Mouse (Mus musculus) thymus, adult 2 months (tissue): ENCODE results near the gene Bmper. TPM values are rescaled to one million over a fixed set of nuclear protein-coding genes. Genes with fewer than 3 reads are reported as not detected.

Experiments
- DNase-seq: peaks from one replicate; pipeline ENCODE4 v3.0.0; 2021
- H3K27ac ChIP-seq: fragments of 200-500 bp; 2 replicates; pipeline ENCODE4 v1.5.1; 2012; ENCODE audit warnings: low read length, control low read depth; ENCODE audit not compliant: control insufficient read depth, insufficient read depth
- H3K27me3 ChIP-seq: fragments of 200-500 bp; 2 replicates; pipeline ENCODE4 v1.6.1; 2012; ENCODE audit warnings: mild to moderate bottlenecking, low read length, moderate library complexity, mixed read lengths; ENCODE audit not compliant: control insufficient read depth, insufficient read depth
- H3K36me3 ChIP-seq: fragments of 200-500 bp; 2 replicates; pipeline ENCODE4 v1.6.1; 2012; ENCODE audit warnings: mild to moderate bottlenecking, low read length, moderate library complexity; ENCODE audit not compliant: control insufficient read depth, insufficient read depth
- H3K4me1 ChIP-seq: fragments of 200-500 bp; replicated peaks from 2 replicates; pipeline ENCODE4 v1.6.1; 2012; ENCODE audit warnings: low read length; ENCODE audit not compliant: control insufficient read depth, insufficient read depth
- H3K4me3 ChIP-seq: fragments of 200-500 bp; 2 replicates; pipeline ENCODE4 v1.5.1; 2012; ENCODE audit warnings: mild to moderate bottlenecking, low read length, control low read depth, moderate library complexity; ENCODE audit not compliant: control insufficient read depth, insufficient read depth
- CTCF ChIP-seq: fragments of 200-500 bp; IDR thresholded peaks from 2 replicates; pipeline ENCODE4 v1.5.1; 2012; ENCODE audit warnings: mild to moderate bottlenecking, control low read depth, low read length, moderate library complexity, borderline replicate concordance; ENCODE audit not compliant: control insufficient read depth, poor library complexity, insufficient read depth; ENCODE audit errors: extremely low read depth
- POLR2A ChIP-seq: fragments of 200-500 bp; IDR thresholded peaks from 2 replicates; pipeline ENCODE4 v1.6.1; 2012; ENCODE audit warnings: mild to moderate bottlenecking, low read length, control low read depth, moderate library complexity; ENCODE audit not compliant: control insufficient read depth, poor library complexity, insufficient read depth; ENCODE audit errors: extremely low read depth
- WGBS: fragments of 180-500 bp; shearing (Covaris S2); methylation state at CpG from one replicate; pipeline ENCODE4 v1.1.7; 2018; 5-methylcytosine and 5-hydroxymethylcytosine counted together
- polyA plus RNA-seq: library from polyadenylated mRNA; depleted of rRNA; stranded (reverse); fragments of >200 nt; gene quantifications from 2 replicates; pipeline ENCODE4 v1.2.3, GENCODE M21; 2012

The Bmper gene
- polyA plus RNA-seq, 1 experiment: 0.40 TPM

- Histone ChIP-seq H3K4me3 (no peak overlapping the region), H3K4me1 (no peaks in the 10 kb centered on the region), H3K27me3 (no peaks in the 10 kb centered on the region), H3K36me3 (no peaks in the 10 kb centered on the region), H3K27ac (no peak overlapping the region)
- no peak for DNase-seq
- 11% methylated on average over 5 of the region's 5 CpGs for WGBS
- TF ChIP-seq CTCF (no peak), POLR2A (no peak)
Measured at GRCm38 (mm10) chr9:23354201-23354820, 131.4 kb downstream of the Bmper start.

DNA sequence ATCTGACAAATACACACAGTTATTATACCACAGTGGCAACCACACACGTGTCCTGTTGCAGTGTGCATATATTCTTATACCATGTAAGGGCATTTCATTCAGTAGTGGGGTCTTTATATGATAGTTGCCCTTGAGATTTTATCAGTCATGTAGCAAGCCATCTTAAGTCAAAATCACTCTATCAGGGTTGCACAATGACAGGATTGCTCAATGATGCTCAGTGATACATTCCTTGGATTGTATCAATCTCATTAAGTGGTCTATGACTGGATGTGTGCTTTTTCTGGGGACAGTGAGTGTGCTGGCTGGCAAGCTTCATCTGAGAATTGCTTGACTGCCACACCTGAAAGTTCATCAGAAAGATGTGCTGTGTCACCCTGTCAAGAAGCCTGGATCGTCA is 135.2 kb downstream of the Bmper start:
- no peaks in the 10 kb centered on the region for H3K27me3 ChIP-seq
- H3K4me1 ChIP-seq: no peaks in the 10 kb centered on the region
- DNase-seq: no peak
- H3K4me3 ChIP-seq: no peak overlapping the region
- TF ChIP-seq POLR2A: no peak
- TF ChIP-seq CTCF: no peak
- no peak overlapping the region for H3K27ac ChIP-seq
- 96% methylated on average over 2 of the region's 2 CpGs for WGBS
- no peaks in the 10 kb centered on the region for H3K36me3 ChIP-seq

DNA sequence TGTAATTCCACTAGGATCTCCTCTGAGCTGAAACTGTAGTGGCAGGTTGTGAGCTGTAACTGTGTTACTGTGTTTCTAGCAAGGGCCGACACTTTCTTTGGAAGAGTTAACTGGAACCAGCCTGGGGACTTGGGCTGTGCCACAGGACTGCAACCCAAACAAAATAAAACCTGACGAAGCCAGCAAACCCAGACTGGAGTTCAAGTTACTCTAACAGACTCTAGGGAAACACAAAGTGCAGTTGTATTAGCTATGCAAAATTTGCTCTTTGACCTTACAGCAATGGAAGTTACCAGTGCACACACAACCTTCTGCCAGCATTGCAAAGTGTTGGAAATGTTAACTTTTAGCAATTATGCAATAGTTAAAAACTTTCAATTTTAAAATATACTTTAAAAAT is 140.3 kb downstream of the Bmper start:
- Histone ChIP-seq H3K36me3 (no peaks in the 10 kb centered on the region), H3K27ac (no peak overlapping the region), H3K4me3 (no peak overlapping the region), H3K4me1 (no peaks in the 10 kb centered on the region), H3K27me3 (no peaks in the 10 kb centered on the region)
- no peak for TF ChIP-seq POLR2A
- TF ChIP-seq CTCF: no peak
- 94% methylated on average over 2 of the region's 2 CpGs for WGBS
- DNase-seq: no peak

DNA sequence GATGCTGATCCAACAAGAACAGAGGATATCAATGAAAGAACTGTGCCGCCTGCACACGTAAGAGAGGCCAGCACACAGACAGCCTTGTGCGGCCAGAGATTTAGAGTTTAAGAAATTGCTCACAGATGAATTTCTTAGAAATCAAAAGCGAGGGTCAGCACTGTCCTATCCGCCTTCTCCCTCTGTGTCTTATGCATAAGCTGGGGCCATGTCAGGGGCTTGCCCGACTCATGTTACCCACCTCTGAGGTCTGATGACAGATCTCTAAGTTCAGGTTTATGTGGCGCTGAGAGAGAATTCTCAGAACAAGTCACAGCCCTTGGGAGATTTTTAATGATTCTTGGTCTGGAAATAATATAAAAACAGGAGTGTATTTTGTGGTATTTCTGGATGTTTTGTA is 140.7 kb downstream of the Bmper start:
- DNase-seq: no peak
- no peaks in the 10 kb centered on the region for H3K4me1 ChIP-seq
- no peak for TF ChIP-seq POLR2A
- TF ChIP-seq CTCF: no peak
- H3K27ac ChIP-seq: no peak overlapping the region
- H3K27me3 ChIP-seq: no peaks in the 10 kb centered on the region
- no peak overlapping the region for H3K4me3 ChIP-seq
- no peaks in the 10 kb centered on the region for H3K36me3 ChIP-seq
- 94% methylated on average over 7 of the region's 7 CpGs for WGBS

DNA sequence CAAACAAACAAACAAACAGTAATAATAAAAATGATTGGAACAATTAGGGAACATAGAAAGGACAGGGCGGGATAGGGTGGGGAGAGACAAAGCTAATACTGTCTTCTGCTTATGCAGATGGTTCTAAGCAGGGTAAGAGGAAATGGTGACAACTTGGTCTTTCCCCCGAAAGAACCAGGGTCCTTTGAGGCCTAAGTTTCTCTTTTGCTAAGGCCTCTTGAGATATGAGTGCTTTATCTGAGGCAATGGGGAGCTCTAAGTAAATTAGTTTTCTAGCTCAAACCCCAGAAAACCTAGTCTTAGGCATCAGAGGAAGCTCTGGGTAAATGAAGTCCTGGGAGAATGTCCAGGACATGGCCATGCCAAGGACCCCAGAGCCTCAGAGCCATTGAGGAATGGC is 141.2 kb downstream of the Bmper start:
- no peak for TF ChIP-seq POLR2A
- TF ChIP-seq CTCF: no peak
- Histone ChIP-seq H3K4me1 (no peaks in the 10 kb centered on the region), H3K27ac (no peak overlapping the region), H3K27me3 (no peaks in the 10 kb centered on the region), H3K4me3 (no peak overlapping the region), H3K36me3 (no peaks in the 10 kb centered on the region)
- DNase-seq: no peak
- 79% methylated on average over 2 of the region's 2 CpGs for WGBS

DNA sequence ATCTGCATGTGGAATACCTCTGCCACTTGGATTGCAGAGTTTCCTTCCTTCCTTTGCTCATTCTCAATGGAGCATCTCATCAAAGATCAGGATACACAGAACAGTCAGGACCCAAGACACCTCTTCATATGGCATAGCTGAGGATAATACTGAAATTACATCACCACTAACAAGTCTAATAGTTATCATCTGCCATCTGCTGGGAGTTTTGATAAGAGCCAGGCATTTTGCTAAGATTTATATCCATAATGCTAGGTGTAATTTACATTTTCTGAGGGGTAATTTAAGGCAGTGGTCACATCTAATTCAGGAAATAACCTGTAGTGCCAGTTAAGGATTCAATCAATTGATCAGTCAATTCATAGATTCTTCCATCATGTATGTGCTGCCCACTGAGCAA is 145.2 kb downstream of the Bmper start:
- H3K27ac ChIP-seq: no peak overlapping the region
- TF ChIP-seq CTCF (no peak), POLR2A (no peak)
- H3K4me3 ChIP-seq: no peak overlapping the region
- H3K4me1 ChIP-seq: no peaks in the 10 kb centered on the region
- DNase-seq: no peak
- H3K36me3 ChIP-seq: no peaks in the 10 kb centered on the region
- H3K27me3 ChIP-seq: no peaks in the 10 kb centered on the region

DNA sequence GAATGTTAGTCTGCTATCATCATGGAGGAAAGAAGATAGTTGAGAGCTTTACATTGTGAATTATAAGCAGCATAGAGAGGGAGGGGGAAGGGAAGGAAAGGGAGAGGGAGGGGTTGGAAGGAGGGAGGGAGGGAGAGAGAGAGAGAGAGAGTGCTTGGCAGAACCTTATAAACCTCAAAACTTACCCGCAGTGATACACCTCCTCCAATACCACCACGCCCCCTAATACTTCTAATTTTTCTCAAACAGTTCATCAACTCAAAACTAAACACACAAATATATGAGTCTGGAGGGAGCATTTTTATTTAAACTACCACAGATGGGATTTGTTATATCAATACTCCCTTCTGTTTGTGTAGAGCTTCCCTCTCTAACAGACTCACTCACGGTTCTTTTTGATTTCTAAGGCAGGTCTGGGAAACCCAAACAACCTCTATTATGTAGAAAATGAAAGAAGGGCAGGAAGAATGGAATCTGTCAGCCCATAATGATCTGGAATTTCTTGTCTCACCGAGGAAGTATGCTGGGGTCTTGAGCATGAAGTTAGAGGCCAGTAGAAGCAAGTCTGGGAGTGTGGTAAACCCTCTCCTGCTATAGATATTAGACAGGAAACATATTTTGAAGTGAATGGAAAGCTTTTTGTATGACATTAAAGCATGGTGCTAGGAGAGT is 152.0 kb downstream of the Bmper start:
- 81% methylated on average over 4 of the region's 4 CpGs for WGBS
- no peaks in the 10 kb centered on the region for H3K4me1 ChIP-seq
- no peak for TF ChIP-seq POLR2A
- TF ChIP-seq CTCF: no peak
- no peak overlapping the region for H3K4me3 ChIP-seq
- DNase-seq: no peak
- no peaks in the 10 kb centered on the region for H3K36me3 ChIP-seq
- no peaks in the 10 kb centered on the region for H3K27me3 ChIP-seq
- no peak overlapping the region for H3K27ac ChIP-seq
